Mouse (Mus musculus) spleen, adult 2 months (tissue): ENCODE measurements at regions not wholly inside any gene's neighbourhood (a gene's known extent, or its start where the extent isn't known, plus 50 kb on each side); places are given as distances from the start of the nearest gene placed in this dataset.

ENCODE experiments used
- CTCF ChIP-seq: fragments of 200-500 bp; IDR thresholded peaks from 2 replicates; pipeline ENCODE4 v1.5.1; 2011; ENCODE audit warnings: mild to moderate bottlenecking, inconsistent platforms; ENCODE audit not compliant: insufficient read depth, insufficient read length, insufficient replicate concordance; ENCODE audit errors: extremely low read depth
- POLR2A ChIP-seq: fragments of 200-500 bp; IDR thresholded peaks from 2 replicates; pipeline ENCODE4 v1.6.1; 2011; ENCODE audit warnings: low read depth, low read length, inconsistent platforms

- no peak for TF ChIP-seq CTCF
- TF ChIP-seq POLR2A = no peak
These were observed 92.0 kb downstream of the Ddx3x start for GRCm38 (mm10) chrX:13372752-13373151.
